Mouse (Mus musculus): ENCODE results near the gene Rem1. TPM values are rescaled to one million over a fixed set of nuclear protein-coding genes. Genes with fewer than 3 reads are reported as not detected.

Rem1 gene
- polyA plus RNA-seq, 1 experiment from 2014 or later, result 1.3 TPM

- H3K4me3 ChIP-seq, result no peak overlapping the region
- 35% methylated on average over 17 of the region's 17 CpGs for WGBS (ENCODE audit: insufficient replicate concordance)
- no peak for ATAC-seq
- H3K4me1 ChIP-seq, result no peaks in the 10 kb centered on the region
- no peaks in the 10 kb centered on the region for H3K9me3 ChIP-seq (replicated peaks)
- H3K4me2 ChIP-seq, result peak overlapping the region; percentile 12; the same call in 1 of the 2 replicates
- peaks cover 67% of the 10 kb centered on the region for H3K27me3 ChIP-seq (replicated peaks)
- no peak overlapping the region for H3K9ac ChIP-seq
- no peak overlapping the region for H3K27ac ChIP-seq
- no peaks in the 10 kb centered on the region for H3K36me3 ChIP-seq
Measured at GRCm38 (mm10) chr2:152633334-152633733, 6.6 kb downstream of the Rem1 start.

- Histone ChIP-seq H3K9ac (no peak overlapping the region), H3K36me3 (no peaks in the 10 kb centered on the region), H3K27ac (no peak overlapping the region), H3K4me2 (no peak overlapping the region), H3K4me3 (no peak overlapping the region), H3K4me1 (no peaks in the 10 kb centered on the region), H3K9me3 (replicated peaks) (no peaks in the 10 kb centered on the region), H3K27me3 (replicated peaks) (peaks cover 58% of the 10 kb centered on the region)
- no peak for ATAC-seq
- 70% methylated on average over 29 of the region's 29 CpGs for WGBS (ENCODE audit: insufficient replicate concordance)
Measured at GRCm38 (mm10) chr2:152634311-152634710, 7.6 kb downstream of the Rem1 start.

- no peak overlapping the region for H3K4me2 ChIP-seq
- H3K4me3 ChIP-seq, result no peak overlapping the region
- H3K9me3 ChIP-seq (replicated peaks), result no peaks in the 10 kb centered on the region
- H3K27me3 ChIP-seq (replicated peaks), result peaks cover 47% of the 10 kb centered on the region
- 38% methylated on average over 23 of the region's 23 CpGs for WGBS (ENCODE audit: insufficient replicate concordance)
- no peak overlapping the region for H3K9ac ChIP-seq
- ATAC-seq, result 0 out of 2 replicates have a peak, but pooled peaks have one; percentile 27
- no peaks in the 10 kb centered on the region for H3K36me3 ChIP-seq
- no peaks in the 10 kb centered on the region for H3K4me1 ChIP-seq
- peak overlapping the region; percentile 32; the same call in 1 of the 2 replicates for H3K27ac ChIP-seq
Measured at GRCm38 (mm10) chr2:152636246-152637005, 9.7 kb downstream of the Rem1 start.

- ATAC-seq, result no peak
- 53% methylated on average over 6 of the region's 6 CpGs for WGBS (ENCODE audit: insufficient replicate concordance)
- Histone ChIP-seq H3K36me3 (no peaks in the 10 kb centered on the region), H3K9ac (no peak overlapping the region), H3K4me1 (no peaks in the 10 kb centered on the region), H3K4me3 (no peak overlapping the region), H3K4me2 (no peak overlapping the region), H3K9me3 (replicated peaks) (no peaks in the 10 kb centered on the region), H3K27ac (no peak overlapping the region), H3K27me3 (replicated peaks) (peaks cover 42% of the 10 kb centered on the region)
Measured at GRCm38 (mm10) chr2:152637006-152637322, 10.2 kb downstream of the Rem1 start.

GRCm38 (mm10) chr2:152637381-152637780 lies 10.6 kb downstream of the Rem1 start:
- no peak overlapping the region for H3K27ac ChIP-seq
- H3K4me3 ChIP-seq, result no peak overlapping the region
- no peaks in the 10 kb centered on the region for H3K36me3 ChIP-seq
- no peaks in the 10 kb centered on the region for H3K4me1 ChIP-seq
- no peaks in the 10 kb centered on the region for H3K9me3 ChIP-seq (replicated peaks)
- no peak overlapping the region for H3K4me2 ChIP-seq
- WGBS (ENCODE audit: insufficient replicate concordance), result 77% methylated on average over 4 of the region's 4 CpGs
- H3K27me3 ChIP-seq (replicated peaks), result peaks cover 38% of the 10 kb centered on the region
- H3K9ac ChIP-seq, result no peak overlapping the region
- ATAC-seq, result no peak

- Histone ChIP-seq H3K9me3 (replicated peaks) (no peaks in the 10 kb centered on the region), H3K27me3 (replicated peaks) (peaks cover 23% of the 10 kb centered on the region), H3K36me3 (no peaks in the 10 kb centered on the region), H3K4me3 (no peak overlapping the region), H3K4me2 (no peak overlapping the region), H3K27ac (0 out of 2 replicates have a peak overlapping the region, but pooled peaks have one; percentile 4), H3K9ac (no peak overlapping the region), H3K4me1 (no peaks in the 10 kb centered on the region)
- WGBS (ENCODE audit: insufficient replicate concordance), result 54% methylated on average over 6 of the region's 6 CpGs
- no peak for ATAC-seq
Measured at GRCm38 (mm10) chr2:152638865-152639264, 12.1 kb downstream of the Rem1 start.

GRCm38 (mm10) chr2:152639406-152640113 lies 12.8 kb downstream of the Rem1 start:
- ATAC-seq, result no peak
- H3K27ac ChIP-seq, result 0 out of 2 replicates have a peak overlapping the region, but pooled peaks have one; percentile 4
- no peak overlapping the region for H3K4me3 ChIP-seq
- no peaks in the 10 kb centered on the region for H3K36me3 ChIP-seq
- H3K4me2 ChIP-seq, result no peak overlapping the region
- H3K9ac ChIP-seq, result no peak overlapping the region
- H3K9me3 ChIP-seq (replicated peaks), result no peaks in the 10 kb centered on the region
- 34% methylated on average over 11 of the region's 11 CpGs for WGBS (ENCODE audit: insufficient replicate concordance)
- H3K4me1 ChIP-seq, result no peaks in the 10 kb centered on the region
- peaks cover 18% of the 10 kb centered on the region for H3K27me3 ChIP-seq (replicated peaks)

- 45% methylated on average over 10 of the region's 10 CpGs for WGBS (ENCODE audit: insufficient replicate concordance)
- H3K27ac ChIP-seq, result no peak overlapping the region
- no peaks in the 10 kb centered on the region for H3K27me3 ChIP-seq (replicated peaks)
- peaks cover 7% of the 10 kb centered on the region; the same call in 1 of the 2 replicates for H3K4me1 ChIP-seq
- ATAC-seq, result no peak
- H3K9ac ChIP-seq, result no peak overlapping the region
- H3K36me3 ChIP-seq, result no peaks in the 10 kb centered on the region
- no peak overlapping the region for H3K4me2 ChIP-seq
- no peaks in the 10 kb centered on the region for H3K9me3 ChIP-seq (replicated peaks)
- H3K4me3 ChIP-seq, result no peak overlapping the region
Measured at GRCm38 (mm10) chr2:152652901-152653620, 26.3 kb downstream of the Rem1 start.

GRCm38 (mm10) chr2:152653874-152654715 lies 27.3 kb downstream of the Rem1 start:
- ATAC-seq, result no peak

GRCm38 (mm10) chr2:152657398-152657797 lies 30.6 kb downstream of the Rem1 start:
- no peaks in the 10 kb centered on the region for H3K36me3 ChIP-seq
- H3K4me2 ChIP-seq, result no peak overlapping the region
- 44% methylated on average over 10 of the region's 10 CpGs for WGBS (ENCODE audit: insufficient replicate concordance)
- no peak overlapping the region for H3K27ac ChIP-seq
- no peaks in the 10 kb centered on the region for H3K27me3 ChIP-seq (replicated peaks)
- H3K4me1 ChIP-seq, result peaks cover 7% of the 10 kb centered on the region; the same call in 1 of the 2 replicates
- H3K4me3 ChIP-seq, result no peak overlapping the region
- no peak for ATAC-seq
- H3K9me3 ChIP-seq (replicated peaks), result no peaks in the 10 kb centered on the region
- H3K9ac ChIP-seq, result no peak overlapping the region

More at GRCm38 (mm10) chr2:152653874-152654715, 27.3 kb downstream of the Rem1 start:
- Histone ChIP-seq H3K4me1 (peaks cover 7% of the 10 kb centered on the region; the same call in 1 of the 2 replicates), H3K27ac (no peak overlapping the region), H3K27me3 (replicated peaks) (no peaks in the 10 kb centered on the region), H3K36me3 (no peaks in the 10 kb centered on the region), H3K9me3 (replicated peaks) (no peaks in the 10 kb centered on the region), H3K9ac (no peak overlapping the region), H3K4me3 (no peak overlapping the region), H3K4me2 (no peak overlapping the region)
- WGBS (ENCODE audit: insufficient replicate concordance), result 35% methylated on average over 14 of the region's 14 CpGs

GRCm38 (mm10) chr2:152661163-152661562 lies 34.4 kb downstream of the Rem1 start:
- no peak for ATAC-seq
- 52% methylated on average over 6 of the region's 6 CpGs for WGBS (ENCODE audit: insufficient replicate concordance)
- no peak overlapping the region for H3K9ac ChIP-seq
- H3K36me3 ChIP-seq, result no peaks in the 10 kb centered on the region
- no peak overlapping the region for H3K4me3 ChIP-seq
- H3K27me3 ChIP-seq (replicated peaks), result no peaks in the 10 kb centered on the region
- no peaks in the 10 kb centered on the region for H3K9me3 ChIP-seq (replicated peaks)
- no peak overlapping the region for H3K4me2 ChIP-seq
- no peak overlapping the region for H3K27ac ChIP-seq
- no peaks in the 10 kb centered on the region for H3K4me1 ChIP-seq

All from liver, embryonic 12.5 days (tissue).